Mouse (Mus musculus) monocyte, adult 5-6 weeks (primary cell): Measurements from ENCODE around the gene Slc26a6. TPM values are rescaled to one million over a fixed set of nuclear protein-coding genes. Genes with fewer than 3 reads are reported as not detected.

Source experiments
- ATAC-seq: fragments of 153-309, 156-312 bp; replicated peaks from 2 replicates; pipeline ENCODE4 v1.8.0; 2017; ENCODE audit warnings: mild to moderate bottlenecking; ENCODE audit not compliant: low TSS enrichment, insufficient number of reproducible peaks, severe bottlenecking, poor library complexity, low FRiP score
- total RNA-seq: library from RNA; stranded (forward); fragments of 200-1000, 200-491, 200-594 nt; gene quantifications from 3 replicates; pipeline ENCODE4 v1.2.3, GENCODE M21; 2017

Slc26a6 gene
- total RNA-seq, 1 experiment from 2014 or later, result 8.4 TPM

- ATAC-seq, result peak; percentile 88
These were observed 20.5 kb upstream of the Slc26a6 start for GRCm38 (mm10) chr9:108832390-108833108.

GRCm38 (mm10) chr9:108842989-108843388 lies 10.1 kb upstream of the Slc26a6 start:
- ATAC-seq, result 0 out of 2 replicates have a peak, but pooled peaks have one; percentile 25

GRCm38 (mm10) chr9:108845390-108845789 lies 7.7 kb upstream of the Slc26a6 start:
- no peak for ATAC-seq

- no peak for ATAC-seq
These were observed 5.7 kb upstream of the Slc26a6 start for GRCm38 (mm10) chr9:108847374-108847773.

- no peak for ATAC-seq
These were observed 4.7 kb upstream of the Slc26a6 start for GRCm38 (mm10) chr9:108848419-108848818.

- ATAC-seq, result peak; percentile 90
These were observed 655 bp downstream of the Slc26a6 start for GRCm38 (mm10) chr9:108853635-108854240.

GRCm38 (mm10) chr9:108854241-108854696 lies 1.2 kb downstream of the Slc26a6 start:
- peak; percentile 66 for ATAC-seq

- no peak for ATAC-seq
These were observed 2.3 kb downstream of the Slc26a6 start for GRCm38 (mm10) chr9:108855335-108855734.

- no peak for ATAC-seq
These were observed 5.9 kb downstream of the Slc26a6 start for GRCm38 (mm10) chr9:108858792-108859527.

GRCm38 (mm10) chr9:108912308-108912707 lies 59.2 kb downstream of the Slc26a6 start:
- no peak for ATAC-seq

GRCm38 (mm10) chr9:108913161-108913560 lies 60.1 kb downstream of the Slc26a6 start:
- ATAC-seq, result no peak

GRCm38 (mm10) chr9:108913621-108914020 lies 60.5 kb downstream of the Slc26a6 start:
- ATAC-seq, result no peak

GRCm38 (mm10) chr9:108914491-108914890 lies 61.4 kb downstream of the Slc26a6 start, which contains the start of gene Tmem89:
Gene Tmem89 (plus strand): TSS chr9:108914619.
- no peak for ATAC-seq

- no peak for ATAC-seq
These were observed 72.8 kb downstream of the Slc26a6 start for GRCm38 (mm10) chr9:108925897-108926296.

GRCm38 (mm10) chr9:108928424-108928823 lies 75.3 kb downstream of the Slc26a6 start:
- no peak for ATAC-seq

- no peak for ATAC-seq
These were observed 82.9 kb downstream of the Slc26a6 start for GRCm38 (mm10) chr9:108935991-108936390.

- peak; percentile 97 for ATAC-seq
These were observed 83.6 kb downstream of the Slc26a6 start, which contains the start of gene Uqcrc1 for GRCm38 (mm10) chr9:108936418-108937364. Gene Uqcrc1 (plus strand): TSS chr9:108936633.

GRCm38 (mm10) chr9:108945111-108945510 lies 92.0 kb downstream of the Slc26a6 start:
- no peak for ATAC-seq
